Mouse (Mus musculus): ENCODE results near the gene Focad. TPM values are rescaled to one million over a fixed set of nuclear protein-coding genes. Genes with fewer than 3 reads are reported as not detected.
"Not testable (repeated sequence)": the region's sequence is repeated elsewhere in the genome, so short reads cannot be mapped to it uniquely, and the experiment has no call there.

Focad gene
- polyA plus RNA-seq, 1 experiment from 2014 or later = 17.6 TPM

DNA sequence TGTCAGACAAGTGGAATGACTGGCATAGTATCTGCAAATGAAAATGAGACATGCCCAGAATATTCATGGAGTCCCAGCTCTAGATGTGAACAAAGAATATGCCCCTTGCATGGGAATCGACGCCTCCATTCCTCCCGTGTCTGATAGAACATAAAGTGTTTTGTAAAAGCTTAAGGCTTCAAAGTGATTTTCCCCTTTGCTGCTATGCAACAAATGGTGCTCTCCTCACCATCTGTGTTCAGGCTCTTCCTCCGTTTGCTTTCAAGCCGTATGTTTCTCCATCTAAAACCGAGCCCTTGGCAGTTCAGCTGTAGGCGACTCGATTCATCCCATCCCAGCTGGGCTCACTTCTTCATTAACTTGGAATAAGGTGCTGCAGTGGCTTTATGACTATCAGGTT is 251.5 kb downstream of the Focad start:
- no peaks in the 10 kb centered on the region for H3K9me3 ChIP-seq (replicated peaks)
- no peaks in the 10 kb centered on the region for H3K36me3 ChIP-seq
- H3K4me1 ChIP-seq = peaks cover 21% of the 10 kb centered on the region
- H3K27me3 ChIP-seq (ENCODE audit: low read depth, poor library complexity, severe bottlenecking) = no peaks in the 10 kb centered on the region
- WGBS = 91% methylated on average over 8 of the region's 8 CpGs
- DNase-seq (ENCODE audit: low spot score) = no peak
- H3K27ac ChIP-seq (replicated peaks) = no peak overlapping the region
- no peak overlapping the region for H3K4me3 ChIP-seq

DNA sequence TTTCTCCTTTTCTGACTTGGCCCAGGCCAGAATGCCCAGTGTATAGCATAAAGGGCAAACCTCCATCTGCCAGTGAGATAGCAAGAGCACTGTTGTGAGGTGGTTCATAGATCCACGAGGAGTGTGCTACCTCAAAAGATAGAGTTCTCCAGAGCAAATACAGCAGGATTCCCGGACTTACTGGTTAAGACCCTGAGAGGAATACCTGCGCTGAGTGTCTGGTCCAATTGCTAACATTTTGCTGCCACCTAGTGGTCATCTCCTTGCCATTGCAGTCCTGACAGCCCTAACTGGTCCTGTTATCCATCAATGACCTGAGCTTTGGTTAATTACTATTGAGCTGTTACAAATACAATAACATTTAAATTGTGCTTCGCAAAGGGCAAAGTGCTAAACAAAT is 256.5 kb downstream of the Focad start:
- WGBS = 3% methylated on average over 4 of the region's 4 CpGs
- Histone ChIP-seq H3K27ac (replicated peaks) (no peak overlapping the region), H3K36me3 (no peaks in the 10 kb centered on the region), H3K27me3 (ENCODE audit: low read depth, poor library complexity, severe bottlenecking) (peaks cover 11% of the 10 kb centered on the region), H3K9me3 (replicated peaks) (no peaks in the 10 kb centered on the region), H3K4me3 (no peak overlapping the region), H3K4me1 (peaks cover 27% of the 10 kb centered on the region)
- peak; percentile 70 for DNase-seq (ENCODE audit: low spot score)

GRCm38 (mm10) chr4:88356652-88357051 is 262.2 kb downstream of the Focad start:
- Histone ChIP-seq H3K36me3 (peaks cover 8% of the 10 kb centered on the region), H3K4me3 (no peak overlapping the region), H3K9me3 (replicated peaks) (no peaks in the 10 kb centered on the region), H3K4me1 (peaks cover 27% of the 10 kb centered on the region), H3K27me3 (ENCODE audit: low read depth, poor library complexity, severe bottlenecking) (peaks cover 9% of the 10 kb centered on the region), H3K27ac (replicated peaks) (no peak overlapping the region)
- WGBS = 70% methylated on average over 2 of the region's 2 CpGs
- no peak for DNase-seq (ENCODE audit: low spot score)

GRCm38 (mm10) chr4:88357431-88357830 is 263.0 kb downstream of the Focad start:
- H3K27me3 ChIP-seq (ENCODE audit: low read depth, poor library complexity, severe bottlenecking) = peaks cover 6% of the 10 kb centered on the region
- no peak overlapping the region for H3K27ac ChIP-seq (replicated peaks)
- H3K4me3 ChIP-seq = no peak overlapping the region
- peaks cover 8% of the 10 kb centered on the region for H3K36me3 ChIP-seq
- H3K9me3 ChIP-seq (replicated peaks) = no peaks in the 10 kb centered on the region
- peaks cover 27% of the 10 kb centered on the region for H3K4me1 ChIP-seq
- no peak for DNase-seq (ENCODE audit: low spot score)
- WGBS = 88% methylated on average over 3 of the region's 3 CpGs

- H3K36me3 ChIP-seq = no peaks in the 10 kb centered on the region
- DNase-seq (ENCODE audit: low spot score) = no peak
- peaks cover 11% of the 10 kb centered on the region for H3K4me1 ChIP-seq
- WGBS = 95% methylated on average over 6 of the region's 6 CpGs
- no peak overlapping the region for H3K4me3 ChIP-seq
- no peaks in the 10 kb centered on the region for H3K9me3 ChIP-seq (replicated peaks)
- H3K27me3 ChIP-seq (ENCODE audit: low read depth, poor library complexity, severe bottlenecking) = no peaks in the 10 kb centered on the region
- H3K27ac ChIP-seq (replicated peaks) = no peak overlapping the region
Measured at GRCm38 (mm10) chr4:88369951-88370350, 275.5 kb downstream of the Focad start.

- 94% methylated on average over 8 of the region's 8 CpGs for WGBS
- Histone ChIP-seq H3K9me3 (replicated peaks) (no peaks in the 10 kb centered on the region), H3K36me3 (no peaks in the 10 kb centered on the region), H3K27me3 (ENCODE audit: low read depth, poor library complexity, severe bottlenecking) (no peaks in the 10 kb centered on the region), H3K4me1 (peaks cover 11% of the 10 kb centered on the region), H3K4me3 (no peak overlapping the region), H3K27ac (replicated peaks) (no peak overlapping the region; the same call in 1 of the 2 replicates)
- no peak for DNase-seq (ENCODE audit: low spot score)
Measured at GRCm38 (mm10) chr4:88370819-88371218, 276.4 kb downstream of the Focad start.

- no peak for DNase-seq (ENCODE audit: low spot score)
- peak overlapping the region; percentile 75 for H3K27ac ChIP-seq (replicated peaks)
- no peaks in the 10 kb centered on the region for H3K9me3 ChIP-seq (replicated peaks)
- no peak overlapping the region; the same call in 1 of the 2 replicates for H3K4me3 ChIP-seq
- H3K36me3 ChIP-seq = no peaks in the 10 kb centered on the region
- WGBS = 70% methylated on average over 18 of the region's 18 CpGs
- peaks cover 11% of the 10 kb centered on the region for H3K4me1 ChIP-seq
- H3K27me3 ChIP-seq (ENCODE audit: low read depth, poor library complexity, severe bottlenecking) = no peaks in the 10 kb centered on the region
Measured at GRCm38 (mm10) chr4:88372293-88373224, 278.1 kb downstream of the Focad start.

- Histone ChIP-seq H3K27ac (replicated peaks) (no peak overlapping the region), H3K27me3 (ENCODE audit: low read depth, poor library complexity, severe bottlenecking) (no peaks in the 10 kb centered on the region), H3K4me1 (0 out of 2 replicates have a peak, but pooled peaks cover 3% of the 10 kb centered on the region), H3K9me3 (replicated peaks) (no peaks in the 10 kb centered on the region), H3K36me3 (peaks cover 10% of the 10 kb centered on the region), H3K4me3 (no peak overlapping the region)
- no peak for DNase-seq (ENCODE audit: low spot score)
- WGBS = 77% methylated on average over 1 of the region's 1 CpGs
Measured at GRCm38 (mm10) chr4:88390036-88390435, 295.6 kb downstream of the Focad start.

GRCm38 (mm10) chr4:88390596-88390995 is 296.2 kb downstream of the Focad start:
- H3K9me3 ChIP-seq (replicated peaks); DNase-seq (ENCODE audit: low spot score); H3K4me3 ChIP-seq; H3K27ac ChIP-seq (replicated peaks); H3K27me3 ChIP-seq (ENCODE audit: low read depth, poor library complexity, severe bottlenecking); H3K4me1 ChIP-seq: not testable (repeated sequence)
- 70% methylated on average over 1 of the region's 1 CpGs for WGBS
- H3K36me3 ChIP-seq = peaks cover 10% of the 10 kb centered on the region

DNA sequence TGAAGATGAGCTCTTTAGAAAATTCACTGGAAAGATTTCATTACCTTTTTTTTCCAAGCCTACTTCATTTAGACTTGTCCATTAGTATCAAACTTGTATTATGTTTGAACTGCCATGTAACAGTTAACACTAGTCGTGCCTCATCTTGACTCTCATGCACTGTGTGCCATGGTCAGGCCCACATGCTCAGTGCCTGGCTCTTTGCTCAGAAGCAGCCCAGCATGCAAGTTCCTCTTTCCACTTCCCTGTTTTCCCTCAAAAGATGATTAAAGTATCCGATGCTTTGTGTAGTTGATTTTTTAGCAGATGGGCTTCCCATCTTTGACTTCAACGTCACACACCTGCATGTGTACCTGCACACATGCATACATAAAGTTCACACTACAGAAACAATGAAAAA is 301.3 kb downstream of the Focad start:
- 93% methylated on average over 3 of the region's 3 CpGs for WGBS
- H3K9me3 ChIP-seq (replicated peaks) = no peaks in the 10 kb centered on the region
- H3K36me3 ChIP-seq = peaks cover 10% of the 10 kb centered on the region
- H3K4me3 ChIP-seq = no peak overlapping the region
- H3K4me1 ChIP-seq = 0 out of 2 replicates have a peak, but pooled peaks cover 1% of the 10 kb centered on the region
- H3K27me3 ChIP-seq (ENCODE audit: low read depth, poor library complexity, severe bottlenecking) = no peaks in the 10 kb centered on the region
- DNase-seq (ENCODE audit: low spot score) = no peak
- H3K27ac ChIP-seq (replicated peaks) = no peak overlapping the region

DNA sequence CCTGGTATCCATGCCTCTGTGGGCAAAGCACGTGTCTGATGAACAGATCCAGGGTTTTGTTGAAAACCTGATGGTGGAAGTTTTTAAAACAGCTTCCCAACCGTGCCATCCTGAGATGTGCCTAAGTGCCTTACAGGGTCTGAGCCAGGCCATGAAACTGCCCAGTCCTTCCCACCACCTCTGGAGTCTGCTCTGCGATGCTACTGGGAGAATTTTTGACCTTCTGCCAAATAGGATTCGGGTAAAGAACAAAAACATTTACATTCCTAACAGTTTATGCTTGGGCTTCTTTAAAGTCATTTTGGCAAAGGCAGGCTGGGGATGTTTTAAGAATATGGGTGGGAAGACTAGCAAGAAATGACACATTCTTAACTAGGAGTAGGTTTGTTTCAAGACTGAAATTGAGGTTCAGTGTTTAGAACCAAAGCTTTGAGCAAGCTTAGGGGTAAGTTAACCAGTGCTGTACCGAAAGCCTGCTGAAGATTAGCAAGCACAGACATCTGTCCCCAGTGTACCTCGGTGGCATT is 302.6 kb downstream of the Focad start:
- H3K27me3 ChIP-seq (ENCODE audit: low read depth, poor library complexity, severe bottlenecking) = no peaks in the 10 kb centered on the region
- DNase-seq (ENCODE audit: low spot score) = no peak
- peaks cover 8% of the 10 kb centered on the region for H3K36me3 ChIP-seq
- H3K27ac ChIP-seq (replicated peaks) = no peak overlapping the region
- no peak overlapping the region for H3K4me3 ChIP-seq
- WGBS = 84% methylated on average over 6 of the region's 6 CpGs
- H3K9me3 ChIP-seq (replicated peaks) = no peaks in the 10 kb centered on the region
- H3K4me1 ChIP-seq = no peaks in the 10 kb centered on the region

DNA sequence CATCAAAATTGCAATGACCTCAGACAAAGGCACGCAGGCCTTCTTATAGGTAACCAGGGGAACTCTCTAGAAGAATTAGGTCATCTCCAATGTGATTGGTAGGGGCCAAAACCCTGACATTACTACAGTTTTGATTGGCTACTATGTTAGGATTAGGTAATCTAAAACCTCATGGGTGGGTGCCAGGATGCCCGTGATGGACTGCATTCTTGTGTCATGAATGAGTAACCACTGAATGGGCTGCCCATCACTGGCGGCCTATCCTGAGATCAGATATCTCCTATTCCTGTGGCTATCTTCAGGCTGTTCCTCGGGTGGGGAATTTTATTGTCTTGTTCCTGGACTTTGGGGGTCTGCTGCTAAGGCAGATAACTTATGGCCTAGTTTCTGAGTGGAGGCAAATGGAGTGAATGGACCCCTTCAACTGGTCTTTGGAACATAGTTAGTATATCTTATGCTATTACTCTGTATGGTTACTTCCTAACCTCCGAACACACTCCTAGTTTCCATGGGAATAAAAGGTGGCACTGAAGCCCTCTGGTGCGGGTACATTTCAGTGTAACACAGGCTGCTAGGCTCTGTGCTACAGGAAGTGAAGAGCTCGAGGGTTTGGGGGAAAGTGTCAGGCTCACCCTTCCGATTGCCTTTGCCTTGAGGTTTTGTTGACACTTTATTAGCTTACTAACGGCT is 306.0 kb downstream of the Focad start:
- no peaks in the 10 kb centered on the region for H3K36me3 ChIP-seq
- no peak overlapping the region for H3K27ac ChIP-seq (replicated peaks)
- no peaks in the 10 kb centered on the region for H3K9me3 ChIP-seq (replicated peaks)
- H3K4me1 ChIP-seq = no peaks in the 10 kb centered on the region; the same call in 1 of the 2 replicates
- H3K4me3 ChIP-seq = no peak overlapping the region
- no peak for DNase-seq (ENCODE audit: low spot score)
- 79% methylated on average over 9 of the region's 9 CpGs for WGBS
- no peaks in the 10 kb centered on the region for H3K27me3 ChIP-seq (ENCODE audit: low read depth, poor library complexity, severe bottlenecking)

- H3K36me3 ChIP-seq = no peaks in the 10 kb centered on the region
- H3K4me3 ChIP-seq = no peak overlapping the region
- H3K9me3 ChIP-seq (replicated peaks) = no peaks in the 10 kb centered on the region
- DNase-seq (ENCODE audit: low spot score) = no peak
- no peaks in the 10 kb centered on the region for H3K27me3 ChIP-seq (ENCODE audit: low read depth, poor library complexity, severe bottlenecking)
- no peaks in the 10 kb centered on the region; the same call in 1 of the 2 replicates for H3K4me1 ChIP-seq
- 92% methylated on average over 7 of the region's 7 CpGs for WGBS
- no peak overlapping the region for H3K27ac ChIP-seq (replicated peaks)
Measured at GRCm38 (mm10) chr4:88400992-88401313, 306.5 kb downstream of the Focad start.
